Mouse (Mus musculus) hindbrain, postnatal 0 days (tissue): ENCODE results near the gene Xlr5a. TPM values are rescaled to one million over a fixed set of nuclear protein-coding genes. Genes with fewer than 3 reads are reported as not detected.
A peak's percentile ranks its signal among the peaks of the same experiment; 100 is the strongest.
"Not testable (repeated sequence)": the region's sequence is repeated elsewhere in the genome, so short reads cannot be mapped to it uniquely, and the experiment has no call there.

ENCODE experiments used
- ATAC-seq: fragments of 200-750 bp; cut with Nextera tagmentation; 2 replicates; pipeline ENCODE4 v1.8.0; 2017; ENCODE audit warnings: mild to moderate bottlenecking, moderate TSS enrichment, moderate library complexity
- DNase-seq: peaks from one replicate; pipeline ENCODE4 v3.0.0-alpha.2; 2015; ENCODE audit warnings: low spot score
- H3K27ac ChIP-seq: fragments of 300-500 bp; sonication (generic); 2 replicates; pipeline ENCODE4 v1.5.1; 2014; ENCODE audit warnings: mild to moderate bottlenecking
- H3K27me3 ChIP-seq: fragments of 300-500 bp; sonication (generic); 2 replicates; pipeline ENCODE4 v1.6.1; 2014; ENCODE audit warnings: low read length, mixed read lengths; ENCODE audit not compliant: insufficient read depth
- H3K36me3 ChIP-seq: fragments of 300-500 bp; sonication (generic); 2 replicates; pipeline ENCODE4 v1.6.1; 2014; ENCODE audit warnings: low read length, mixed read lengths; ENCODE audit not compliant: insufficient read depth
- H3K4me1 ChIP-seq: fragments of 300-500 bp; sonication (generic); 2 replicates; pipeline ENCODE4 v1.6.1; 2014; ENCODE audit warnings: antibody characterized with exemption, low read length, mixed read lengths; ENCODE audit not compliant: insufficient read depth
- H3K4me2 ChIP-seq: fragments of 300-500 bp; sonication (generic); 2 replicates; pipeline ENCODE4 v1.6.1; 2014; ENCODE audit warnings: low read depth, mild to moderate bottlenecking, low read length, moderate library complexity, mixed read lengths
- H3K4me3 ChIP-seq: fragments of 300-500 bp; sonication (generic); 2 replicates; pipeline ENCODE4 v1.5.1; 2014; ENCODE audit warnings: low read length
- H3K9ac ChIP-seq: fragments of 300-500 bp; sonication (generic); replicated peaks from 2 replicates; pipeline ENCODE4 v1.6.1; 2014; ENCODE audit warnings: mild to moderate bottlenecking, low read length, moderate library complexity, mixed read lengths
- H3K9me3 ChIP-seq: fragments of 300-500 bp; sonication (generic); 2 replicates; pipeline ENCODE4 v1.6.1; 2016; ENCODE audit warnings: low read length, mixed read lengths
- CTCF ChIP-seq: IDR thresholded peaks from 2 replicates; pipeline ENCODE4 v1.5.1; 2016; ENCODE audit warnings: antibody characterized with exemption, control low read depth, low read depth
- WGBS: fragments of 180-500 bp; shearing (Covaris S2); extraction: QIAGEN DNeasy Blood & Tissue Kit; methylation state at CpG from one replicate; pipeline ENCODE4 v1.1.7; 2014; 5-methylcytosine and 5-hydroxymethylcytosine counted together
- polyA plus RNA-seq: library from polyadenylated mRNA; unstranded; fragments of >200 nt; fragmentation: Nextera tagmentation; extraction: Ambion mirVana; gene quantifications from 2 replicates; pipeline ENCODE4 v1.2.1, GENCODE M21; 2015
- total RNA-seq: library from RNA; depleted of rRNA; stranded (reverse); fragments of >200 nt; gene quantifications from 2 replicates; pipeline ENCODE4 v1.2.3, GENCODE M21; 2014

Xlr5a gene
- total and polyA plus RNA-seq, 2 experiments from 2014 or later = not detected

- not testable (repeated sequence) for H3K27me3 ChIP-seq, H3K4me3 ChIP-seq, H3K4me2 ChIP-seq, DNase-seq, H3K36me3 ChIP-seq, H3K27ac ChIP-seq, H3K9ac ChIP-seq, H3K4me1 ChIP-seq, H3K9me3 ChIP-seq
- no CpG with 5 or more reads among the region's 12 CpGs for WGBS
- ATAC-seq = peak; percentile 93
Measured at GRCm38 (mm10) chrX:73122859-73123829, 169.6 kb downstream of the Xlr5a start.

DNA sequence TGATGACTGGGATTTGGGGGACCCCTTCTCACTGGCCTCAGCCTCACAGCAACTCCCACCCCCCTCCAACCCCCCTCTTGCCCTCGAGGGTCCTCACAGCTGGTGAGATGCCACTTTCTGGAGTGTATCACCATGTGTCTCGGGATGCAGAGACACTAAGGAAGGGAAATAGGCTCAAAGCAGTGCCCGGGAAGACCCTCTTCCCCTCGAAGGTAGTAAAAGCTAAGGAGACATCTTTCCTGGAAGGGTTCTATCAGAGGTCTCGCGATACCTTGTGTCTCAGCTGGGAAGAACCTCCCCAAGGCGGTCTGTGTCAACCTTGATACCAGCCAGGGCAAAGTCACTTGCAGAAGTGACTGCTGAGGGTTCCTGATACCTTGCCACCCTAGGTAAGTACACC is 176.0 kb downstream of the Xlr5a start, which contains the start of gene Gm14685:
Gene Gm14685 (plus strand): TSS at position 301 of the 400 bp plus-strand sequence.
- DNase-seq, H3K9me3 ChIP-seq, H3K27me3 ChIP-seq, ATAC-seq, H3K4me2 ChIP-seq, H3K9ac ChIP-seq, H3K36me3 ChIP-seq, H3K27ac ChIP-seq, H3K4me3 ChIP-seq, H3K4me1 ChIP-seq: not testable (repeated sequence)
- no CpG with 5 or more reads among the region's 7 CpGs for WGBS

DNA sequence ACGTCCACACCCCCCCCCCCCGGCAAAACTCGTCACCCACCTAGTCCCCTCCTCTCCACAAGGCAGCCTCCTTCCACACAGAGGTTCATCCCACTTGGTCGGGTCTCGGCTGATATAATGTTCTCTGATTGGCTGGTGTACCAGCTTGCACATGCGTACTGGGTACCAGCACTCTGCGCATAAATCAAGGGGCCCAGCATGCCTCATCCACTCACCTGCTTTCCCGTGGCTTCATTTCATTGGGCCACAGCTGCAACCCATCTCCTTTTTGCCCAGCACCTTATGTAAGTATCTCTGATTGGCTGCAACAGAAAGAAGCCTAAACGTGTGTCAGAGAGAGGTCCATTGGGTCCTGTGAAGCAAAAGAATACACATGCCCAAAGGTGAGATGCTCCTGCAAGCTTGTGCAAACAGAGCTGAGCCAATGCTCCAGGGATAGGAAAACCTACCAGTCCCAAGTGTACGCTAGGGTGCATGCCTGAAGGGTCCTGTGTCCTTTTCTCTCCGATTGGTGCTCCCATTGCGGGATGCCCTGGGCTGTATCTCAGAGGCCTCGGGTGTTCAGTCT is 195.8 kb downstream of the Xlr5a start, which contains the start of gene Xlr3a:
Gene Xlr3a (minus strand): TSS at position 155 of the 568 bp plus-strand sequence.
- H3K27me3 ChIP-seq, H3K9me3 ChIP-seq, H3K36me3 ChIP-seq, H3K9ac ChIP-seq, H3K27ac ChIP-seq, ATAC-seq, H3K4me2 ChIP-seq, H3K4me1 ChIP-seq, H3K4me3 ChIP-seq: not testable (repeated sequence)
- peak; percentile 1 for DNase-seq
- WGBS = 78% methylated on average over 13 of the region's 13 CpGs

GRCm38 (mm10) chrX:73082267-73083055 is 210.3 kb downstream of the Xlr5a start, which contains the start of gene Xlr4a:
Gene Xlr4a (minus strand): TSS chrX:73082478.
- not testable (repeated sequence) for H3K27ac ChIP-seq, ATAC-seq, H3K36me3 ChIP-seq, H3K9ac ChIP-seq, H3K4me2 ChIP-seq, DNase-seq, H3K27me3 ChIP-seq, H3K4me1 ChIP-seq, H3K4me3 ChIP-seq, H3K9me3 ChIP-seq
- WGBS = 85% methylated on average over 18 of the region's 19 CpGs

DNA sequence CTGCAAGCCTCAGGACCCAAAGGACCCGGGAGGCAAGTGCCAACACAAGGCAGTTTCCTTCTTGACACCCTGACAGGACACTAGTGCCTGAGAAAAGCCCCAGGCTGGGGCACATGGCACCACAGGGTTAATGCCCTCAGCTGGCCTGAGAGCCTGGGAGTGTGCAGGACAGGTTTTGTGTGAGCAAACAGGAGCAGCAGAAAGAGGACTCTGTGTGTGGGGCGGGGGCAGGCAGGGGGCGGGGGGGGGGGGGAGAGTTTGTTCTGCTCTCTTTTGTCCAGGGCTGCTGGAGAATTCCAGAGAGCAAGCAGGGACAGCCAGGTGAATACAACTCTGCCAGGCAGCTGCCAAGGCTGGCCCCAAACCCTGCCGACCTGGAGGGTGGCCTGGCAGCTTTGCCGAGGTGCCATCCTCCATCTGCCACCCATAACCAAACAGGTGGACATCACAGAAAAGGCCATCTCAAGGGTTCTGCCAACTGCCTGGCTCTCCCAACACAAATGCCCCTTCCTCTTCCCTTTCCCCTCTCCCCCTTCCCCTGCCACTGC is 225.9 kb downstream of the Xlr5a start:
- H3K36me3 ChIP-seq, H3K9me3 ChIP-seq, H3K27me3 ChIP-seq, H3K4me2 ChIP-seq, H3K4me3 ChIP-seq, DNase-seq, ATAC-seq, H3K9ac ChIP-seq, H3K27ac ChIP-seq, H3K4me1 ChIP-seq: not testable (repeated sequence)
- WGBS = no CpG with 5 or more reads among the region's 5 CpGs

GRCm38 (mm10) chrX:73064415-73064793 is 228.4 kb downstream of the Xlr5a start, which contains the start of gene Pnma3:
Gene Pnma3 (plus strand): TSS chrX:73064787.
- peak; percentile 57; the same call in 1 of the 2 replicates for ATAC-seq
- 39% methylated on average over 7 of the region's 7 CpGs for WGBS
- H3K4me1 ChIP-seq = no peaks in the 10 kb centered on the region
- H3K9ac ChIP-seq = peak within 1 kb of the TSS; percentile 52
- H3K4me2 ChIP-seq = peak within 1 kb of the TSS; percentile 60
- H3K27me3 ChIP-seq = no peaks in the 10 kb centered on the region
- DNase-seq = no peak
- peak within 1 kb of the TSS; percentile 40 for H3K4me3 ChIP-seq
- peak within 1 kb of the TSS; percentile 56 for H3K27ac ChIP-seq
- no peaks in the 10 kb centered on the region for H3K9me3 ChIP-seq
- H3K36me3 ChIP-seq = no peaks in the 10 kb centered on the region
- no peak for TF ChIP-seq CTCF
